Mouse (Mus musculus): ENCODE results near the gene Mcidas. TPM values are rescaled to one million over a fixed set of nuclear protein-coding genes. Genes with fewer than 3 reads are reported as not detected.

The Mcidas gene
- polyA plus RNA-seq (2015; fragmentation: Nextera tagmentation; extraction: Ambion mirVana): not detected in 2 replicates

GRCm38 (mm10) chr13:112993531-112994152, at the start of gene Mcidas:
Gene Mcidas (plus strand): TSS chr13:112993845.
- no peak for ATAC-seq (ENCODE audit: insufficient number of reproducible peaks, low FRiP score, low TSS enrichment, low read depth)
- Histone ChIP-seq H3K4me2 (peak within 1 kb of the TSS; percentile 75), H3K4me3 (peak within 1 kb of the TSS; percentile 38), H3K4me1 (peaks cover 31% of the 10 kb centered on the region), H3K9me3 (no peaks in the 10 kb centered on the region), H3K27me3 (peaks cover 92% of the 10 kb centered on the region), H3K36me3 (no peaks in the 10 kb centered on the region), H3K9ac (no peak within 1 kb of the TSS; the same call in 1 of the 2 replicates), H3K27ac (no peak within 1 kb of the TSS)
- under 1% methylated on average over 62 of the region's 63 CpGs for WGBS

GRCm38 (mm10) chr13:112945312-112945711, 48.3 kb upstream of the Mcidas start:
- no peak for ATAC-seq (ENCODE audit: insufficient number of reproducible peaks, low FRiP score, low TSS enrichment, low read depth)
- Histone ChIP-seq H3K27ac (no peak overlapping the region), H3K36me3 (peaks cover 74% of the 10 kb centered on the region), H3K9me3 (no peaks in the 10 kb centered on the region), H3K9ac (no peak overlapping the region), H3K4me1 (no peaks in the 10 kb centered on the region), H3K4me3 (no peak overlapping the region), H3K27me3 (no peaks in the 10 kb centered on the region), H3K4me2 (no peak overlapping the region)
- WGBS: 96% methylated on average over 9 of the region's 9 CpGs

- Histone ChIP-seq H3K4me3 (no peak overlapping the region), H3K27me3 (no peaks in the 10 kb centered on the region), H3K4me1 (no peaks in the 10 kb centered on the region), H3K27ac (no peak overlapping the region), H3K9me3 (no peaks in the 10 kb centered on the region), H3K4me2 (no peak overlapping the region), H3K9ac (no peak overlapping the region), H3K36me3 (peaks cover 76% of the 10 kb centered on the region)
- WGBS: 89% methylated on average over 6 of the region's 6 CpGs
- ATAC-seq (ENCODE audit: insufficient number of reproducible peaks, low FRiP score, low TSS enrichment, low read depth): no peak
Observed at GRCm38 (mm10) chr13:112945900-112946299, 47.7 kb upstream of the Mcidas start.

GRCm38 (mm10) chr13:112954067-112954466, 39.6 kb upstream of the Mcidas start:
- H3K27me3 ChIP-seq: no peaks in the 10 kb centered on the region
- H3K4me3 ChIP-seq: no peak overlapping the region
- no peak overlapping the region for H3K27ac ChIP-seq
- peaks cover 61% of the 10 kb centered on the region for H3K36me3 ChIP-seq
- no peak overlapping the region for H3K4me2 ChIP-seq
- H3K9ac ChIP-seq: no peak overlapping the region
- no peaks in the 10 kb centered on the region for H3K4me1 ChIP-seq
- WGBS: 89% methylated on average over 8 of the region's 8 CpGs
- H3K9me3 ChIP-seq: no peaks in the 10 kb centered on the region
- no peak for ATAC-seq (ENCODE audit: insufficient number of reproducible peaks, low FRiP score, low TSS enrichment, low read depth)

- Histone ChIP-seq H3K9ac (no peak overlapping the region), H3K27ac (no peak overlapping the region), H3K36me3 (peaks cover 53% of the 10 kb centered on the region), H3K4me3 (no peak overlapping the region), H3K9me3 (no peaks in the 10 kb centered on the region), H3K4me2 (no peak overlapping the region), H3K4me1 (no peaks in the 10 kb centered on the region), H3K27me3 (no peaks in the 10 kb centered on the region)
- 79% methylated on average over 5 of the region's 5 CpGs for WGBS
- no peak for ATAC-seq (ENCODE audit: insufficient number of reproducible peaks, low FRiP score, low TSS enrichment, low read depth)
Observed at GRCm38 (mm10) chr13:112963081-112963480, 30.6 kb upstream of the Mcidas start.

- no peak for ATAC-seq (ENCODE audit: insufficient number of reproducible peaks, low FRiP score, low TSS enrichment, low read depth)
- 85% methylated on average over 12 of the region's 12 CpGs for WGBS
- Histone ChIP-seq H3K4me2 (no peak overlapping the region), H3K36me3 (peaks cover 55% of the 10 kb centered on the region), H3K27ac (no peak overlapping the region), H3K9me3 (no peaks in the 10 kb centered on the region), H3K4me3 (no peak overlapping the region), H3K4me1 (no peaks in the 10 kb centered on the region), H3K9ac (no peak overlapping the region), H3K27me3 (no peaks in the 10 kb centered on the region)
Observed at GRCm38 (mm10) chr13:112964421-112964820, 29.2 kb upstream of the Mcidas start.

- H3K27me3 ChIP-seq: no peaks in the 10 kb centered on the region
- H3K36me3 ChIP-seq: peaks cover 47% of the 10 kb centered on the region
- H3K4me1 ChIP-seq: no peaks in the 10 kb centered on the region
- H3K9me3 ChIP-seq: no peaks in the 10 kb centered on the region
- H3K27ac ChIP-seq: no peak overlapping the region
- H3K9ac ChIP-seq: no peak overlapping the region
- no peak for ATAC-seq (ENCODE audit: insufficient number of reproducible peaks, low FRiP score, low TSS enrichment, low read depth)
- whole genome bisulfite sequencing: 89% methylated on average over 5 of the region's 5 CpGs
- no peak overlapping the region for H3K4me3 ChIP-seq
- H3K4me2 ChIP-seq: no peak overlapping the region
Observed at GRCm38 (mm10) chr13:112967267-112967666, 26.4 kb upstream of the Mcidas start.

- Histone ChIP-seq H3K4me3 (no peak overlapping the region), H3K36me3 (no peaks in the 10 kb centered on the region), H3K9me3 (no peaks in the 10 kb centered on the region), H3K27ac (no peak overlapping the region), H3K4me1 (no peaks in the 10 kb centered on the region), H3K27me3 (peaks cover 9% of the 10 kb centered on the region), H3K4me2 (0 out of 2 replicates have a peak overlapping the region, but pooled peaks have one; percentile 8), H3K9ac (no peak overlapping the region)
- no peak for ATAC-seq (ENCODE audit: insufficient number of reproducible peaks, low FRiP score, low TSS enrichment, low read depth)
- 37% methylated on average over 10 of the region's 10 CpGs for WGBS
Observed at GRCm38 (mm10) chr13:112976720-112977119, 16.9 kb upstream of the Mcidas start.

GRCm38 (mm10) chr13:112985605-112986450, 7.8 kb upstream of the Mcidas start:
- no peak for ATAC-seq (ENCODE audit: insufficient number of reproducible peaks, low FRiP score, low TSS enrichment, low read depth)
- H3K4me1 ChIP-seq: peaks cover 36% of the 10 kb centered on the region
- no peak overlapping the region for H3K9ac ChIP-seq
- no peaks in the 10 kb centered on the region for H3K36me3 ChIP-seq
- H3K27ac ChIP-seq: no peak overlapping the region
- no peaks in the 10 kb centered on the region for H3K9me3 ChIP-seq
- 9% methylated on average over 17 of the region's 18 CpGs for WGBS
- H3K27me3 ChIP-seq: peaks cover 60% of the 10 kb centered on the region
- H3K4me3 ChIP-seq: no peak overlapping the region
- H3K4me2 ChIP-seq: no peak overlapping the region

GRCm38 (mm10) chr13:112986451-112986950, 7.1 kb upstream of the Mcidas start:
- no peak overlapping the region for H3K4me2 ChIP-seq
- H3K27me3 ChIP-seq: peaks cover 67% of the 10 kb centered on the region
- H3K4me3 ChIP-seq: no peak overlapping the region
- no peaks in the 10 kb centered on the region for H3K36me3 ChIP-seq
- H3K27ac ChIP-seq: no peak overlapping the region
- ATAC-seq (ENCODE audit: insufficient number of reproducible peaks, low FRiP score, low TSS enrichment, low read depth): no peak
- no peaks in the 10 kb centered on the region for H3K9me3 ChIP-seq
- no peak overlapping the region for H3K9ac ChIP-seq
- WGBS: under 1% methylated on average over 17 of the region's 17 CpGs
- peaks cover 36% of the 10 kb centered on the region for H3K4me1 ChIP-seq

GRCm38 (mm10) chr13:112987532-112987943, 6.1 kb upstream of the Mcidas start, which contains the start of gene Ccno:
Gene Ccno (plus strand): TSS chr13:112987802.
- Histone ChIP-seq H3K9me3 (no peaks in the 10 kb centered on the region), H3K4me3 (peak within 1 kb of the TSS; percentile 56), H3K4me1 (peaks cover 36% of the 10 kb centered on the region), H3K27ac (no peak within 1 kb of the TSS), H3K27me3 (peaks cover 73% of the 10 kb centered on the region), H3K9ac (peak within 1 kb of the TSS; percentile 40), H3K4me2 (peak within 1 kb of the TSS; percentile 100), H3K36me3 (no peaks in the 10 kb centered on the region)
- under 1% methylated on average over 46 of the region's 47 CpGs for WGBS
- ATAC-seq (ENCODE audit: insufficient number of reproducible peaks, low FRiP score, low TSS enrichment, low read depth): peak; percentile 95

GRCm38 (mm10) chr13:112987991-112988390, 5.7 kb upstream of the Mcidas start:
- ATAC-seq (ENCODE audit: insufficient number of reproducible peaks, low FRiP score, low TSS enrichment, low read depth): no peak
- Histone ChIP-seq H3K4me3 (peak overlapping the region; percentile 56), H3K9me3 (no peaks in the 10 kb centered on the region), H3K4me1 (peaks cover 36% of the 10 kb centered on the region), H3K36me3 (no peaks in the 10 kb centered on the region), H3K27ac (no peak overlapping the region), H3K9ac (peak overlapping the region; percentile 40), H3K4me2 (peak overlapping the region; percentile 100), H3K27me3 (peaks cover 76% of the 10 kb centered on the region)
- WGBS: under 1% methylated on average over 39 of the region's 39 CpGs
